Mouse (Mus musculus): ENCODE measurements around the gene Spata6. TPM values are rescaled to one million over a fixed set of nuclear protein-coding genes. Genes with fewer than 3 reads are reported as not detected.
A peak's percentile ranks its signal among the peaks of the same experiment; 100 is the strongest.

Spata6 gene
- 30.7 and 31.2 TPM in 2 replicates for polyA plus RNA-seq (2015; fragmentation: Nextera tagmentation; extraction: Ambion mirVana)

- H3K27ac ChIP-seq, result peak within 1 kb of the TSS; percentile 89
- no peaks in the 10 kb centered on the region for H3K27me3 ChIP-seq
- peak within 1 kb of the TSS; percentile 97 for H3K4me3 ChIP-seq (replicated peaks)
- peak; percentile 99 for ATAC-seq (replicated peaks; ENCODE audit: low FRiP score)
- WGBS, result under 1% methylated on average over 50 of the region's 50 CpGs
- peaks cover 11% of the 10 kb centered on the region for H3K4me1 ChIP-seq
- H3K9ac ChIP-seq, result peak within 1 kb of the TSS; percentile 76
- no peaks in the 10 kb centered on the region for H3K36me3 ChIP-seq
- H3K9me3 ChIP-seq (replicated peaks), result no peaks in the 10 kb centered on the region
- peak within 1 kb of the TSS; percentile 74 for H3K4me2 ChIP-seq
These were observed at the start of gene Spata6 for GRCm38 (mm10) chr4:111719776-111720661. Gene Spata6 (plus strand): TSS chr4:111719984.

GRCm38 (mm10) chr4:111670566-111671421, 49.0 kb upstream of the Spata6 start:
- Histone ChIP-seq H3K4me2 (0 out of 2 replicates have a peak overlapping the region, but pooled peaks have one; percentile 15), H3K9ac (no peak overlapping the region), H3K4me3 (replicated peaks) (no peak overlapping the region), H3K4me1 (peaks cover 16% of the 10 kb centered on the region), H3K36me3 (no peaks in the 10 kb centered on the region), H3K27ac (peak overlapping the region; percentile 66), H3K27me3 (no peaks in the 10 kb centered on the region), H3K9me3 (replicated peaks) (no peaks in the 10 kb centered on the region)
- peak; percentile 61 for ATAC-seq (replicated peaks; ENCODE audit: low FRiP score)
- 21% methylated on average over 12 of the region's 12 CpGs for WGBS

- Histone ChIP-seq H3K9me3 (replicated peaks) (no peaks in the 10 kb centered on the region), H3K4me3 (replicated peaks) (no peak overlapping the region), H3K27me3 (no peaks in the 10 kb centered on the region), H3K36me3 (no peaks in the 10 kb centered on the region), H3K9ac (no peak overlapping the region), H3K4me1 (peaks cover 16% of the 10 kb centered on the region), H3K27ac (peak overlapping the region; percentile 66; the same call in 1 of the 2 replicates), H3K4me2 (no peak overlapping the region)
- 0 out of 2 replicates have a peak, but pooled peaks have one; percentile 8 for ATAC-seq (replicated peaks; ENCODE audit: low FRiP score)
- WGBS, result 47% methylated on average over 4 of the region's 4 CpGs
These were observed 48.3 kb upstream of the Spata6 start for GRCm38 (mm10) chr4:111671440-111671839.

- Histone ChIP-seq H3K9me3 (replicated peaks) (no peaks in the 10 kb centered on the region), H3K27ac (no peak overlapping the region), H3K4me2 (no peak overlapping the region), H3K4me1 (peaks cover 16% of the 10 kb centered on the region), H3K36me3 (no peaks in the 10 kb centered on the region), H3K27me3 (no peaks in the 10 kb centered on the region), H3K4me3 (replicated peaks) (no peak overlapping the region), H3K9ac (no peak overlapping the region)
- ATAC-seq (replicated peaks; ENCODE audit: low FRiP score), result no peak
These were observed 45.9 kb upstream of the Spata6 start for GRCm38 (mm10) chr4:111673904-111674303.

- no peak overlapping the region for H3K4me2 ChIP-seq
- no peaks in the 10 kb centered on the region for H3K36me3 ChIP-seq
- WGBS, result 83% methylated on average over 5 of the region's 5 CpGs
- H3K4me3 ChIP-seq (replicated peaks), result no peak overlapping the region
- H3K27ac ChIP-seq, result no peak overlapping the region
- no peak for ATAC-seq (replicated peaks; ENCODE audit: low FRiP score)
- no peaks in the 10 kb centered on the region for H3K27me3 ChIP-seq
- H3K4me1 ChIP-seq, result no peaks in the 10 kb centered on the region
- H3K9me3 ChIP-seq (replicated peaks), result no peaks in the 10 kb centered on the region
- H3K9ac ChIP-seq, result no peak overlapping the region
These were observed 37.9 kb upstream of the Spata6 start for GRCm38 (mm10) chr4:111681926-111682325.

- Histone ChIP-seq H3K4me2 (no peak overlapping the region), H3K27me3 (no peaks in the 10 kb centered on the region), H3K36me3 (no peaks in the 10 kb centered on the region), H3K27ac (no peak overlapping the region), H3K9me3 (replicated peaks) (no peaks in the 10 kb centered on the region), H3K4me3 (replicated peaks) (no peak overlapping the region), H3K9ac (no peak overlapping the region), H3K4me1 (peaks cover 4% of the 10 kb centered on the region; the same call in 1 of the 2 replicates)
- no peak for ATAC-seq (replicated peaks; ENCODE audit: low FRiP score)
- 80% methylated on average over 3 of the region's 3 CpGs for WGBS
These were observed 37.0 kb upstream of the Spata6 start for GRCm38 (mm10) chr4:111682793-111683192.

- no peak for ATAC-seq (replicated peaks; ENCODE audit: low FRiP score)
- no peaks in the 10 kb centered on the region for H3K27me3 ChIP-seq
- no peaks in the 10 kb centered on the region for H3K36me3 ChIP-seq
- peaks cover 4% of the 10 kb centered on the region; the same call in 1 of the 2 replicates for H3K4me1 ChIP-seq
- H3K4me2 ChIP-seq, result no peak overlapping the region
- H3K9me3 ChIP-seq (replicated peaks), result no peaks in the 10 kb centered on the region
- WGBS, result 57% methylated on average over 5 of the region's 5 CpGs
- H3K4me3 ChIP-seq (replicated peaks), result no peak overlapping the region
- H3K27ac ChIP-seq, result no peak overlapping the region
- no peak overlapping the region for H3K9ac ChIP-seq
These were observed 35.9 kb upstream of the Spata6 start for GRCm38 (mm10) chr4:111683843-111684242.

GRCm38 (mm10) chr4:111685951-111686350, 33.8 kb upstream of the Spata6 start:
- ATAC-seq (replicated peaks; ENCODE audit: low FRiP score), result no peak
- peaks cover 4% of the 10 kb centered on the region; the same call in 1 of the 2 replicates for H3K4me1 ChIP-seq
- no peak overlapping the region for H3K4me3 ChIP-seq (replicated peaks)
- H3K4me2 ChIP-seq, result no peak overlapping the region
- no peak overlapping the region for H3K27ac ChIP-seq
- H3K36me3 ChIP-seq, result no peaks in the 10 kb centered on the region
- no peaks in the 10 kb centered on the region for H3K9me3 ChIP-seq (replicated peaks)
- H3K9ac ChIP-seq, result no peak overlapping the region
- H3K27me3 ChIP-seq, result no peaks in the 10 kb centered on the region
- 86% methylated on average over 2 of the region's 2 CpGs for WGBS

- no peaks in the 10 kb centered on the region for H3K9me3 ChIP-seq (replicated peaks)
- no peak overlapping the region for H3K27ac ChIP-seq
- peak overlapping the region; percentile 51 for H3K4me2 ChIP-seq
- H3K4me3 ChIP-seq (replicated peaks), result peak overlapping the region; percentile 29
- H3K4me1 ChIP-seq, result peaks cover 4% of the 10 kb centered on the region; the same call in 1 of the 2 replicates
- WGBS, result 5% methylated on average over 9 of the region's 9 CpGs
- peak; percentile 83 for ATAC-seq (replicated peaks; ENCODE audit: low FRiP score)
- no peaks in the 10 kb centered on the region for H3K36me3 ChIP-seq
- no peaks in the 10 kb centered on the region for H3K27me3 ChIP-seq
- H3K9ac ChIP-seq, result no peak overlapping the region
These were observed 32.8 kb upstream of the Spata6 start for GRCm38 (mm10) chr4:111686951-111687350.

- ATAC-seq (replicated peaks; ENCODE audit: low FRiP score), result peak; percentile 86
- WGBS, result 15% methylated on average over 6 of the region's 6 CpGs
- peaks cover 4% of the 10 kb centered on the region; the same call in 1 of the 2 replicates for H3K4me1 ChIP-seq
- H3K9ac ChIP-seq, result 0 out of 2 replicates have a peak overlapping the region, but pooled peaks have one; percentile 7
- H3K36me3 ChIP-seq, result no peaks in the 10 kb centered on the region
- no peaks in the 10 kb centered on the region for H3K27me3 ChIP-seq
- peak overlapping the region; percentile 10 for H3K4me3 ChIP-seq (replicated peaks)
- no peaks in the 10 kb centered on the region for H3K9me3 ChIP-seq (replicated peaks)
- peak overlapping the region; percentile 51 for H3K4me2 ChIP-seq
- no peak overlapping the region for H3K27ac ChIP-seq
These were observed 32.2 kb upstream of the Spata6 start for GRCm38 (mm10) chr4:111687613-111688012.

- Histone ChIP-seq H3K27ac (no peak overlapping the region), H3K9me3 (replicated peaks) (no peaks in the 10 kb centered on the region), H3K4me2 (no peak overlapping the region), H3K36me3 (no peaks in the 10 kb centered on the region), H3K4me1 (peaks cover 4% of the 10 kb centered on the region; the same call in 1 of the 2 replicates), H3K27me3 (no peaks in the 10 kb centered on the region), H3K9ac (no peak overlapping the region), H3K4me3 (replicated peaks) (no peak overlapping the region)
- ATAC-seq (replicated peaks; ENCODE audit: low FRiP score), result no peak
- WGBS, result 62% methylated on average over 5 of the region's 5 CpGs
These were observed 28.7 kb upstream of the Spata6 start for GRCm38 (mm10) chr4:111691057-111691543.
